Comparison of ENCODE assay signal across 8 mouse cellular contexts in genomic region chr1:166160569-166161445, GRCm38 (mm10). TPM values are rescaled to one million over a fixed set of nuclear protein-coding genes. Genes with fewer than 3 reads are reported as not detected.
DNase-seq lines count a peak whose midpoint lies in the region; ATAC-seq and TF ChIP-seq lines count a peak whose summit lies in the region.

No protein-coding gene starts in this region.

- peak; percentile 68 for TF ChIP-seq CTCF in C2C12 (IDR thresholded peaks at IDR 0.05; ENCODE audit: control insufficient read depth, insufficient read depth, insufficient read length)
- TF ChIP-seq CTCF in kidney, adult 2 months (conservative IDR thresholded peaks at IDR 0.05; ENCODE audit: insufficient read depth, insufficient read length, low read depth, low read length), result peak; percentile 94

- H3K4me2 ChIP-seq in liver, embryonic 11.5 days, result no peak overlapping the region
- peak overlapping the region; percentile 49 for H3K4me2 ChIP-seq in neural tube, embryonic 12.5 days (replicated peaks)

- no peak overlapping the region for H3ac ChIP-seq in C2C12 (ENCODE audit: control insufficient read depth, insufficient read length, low read depth)

- peaks cover 14% of the 10 kb centered on the region for H3K27me3 ChIP-seq in C2C12 (ENCODE audit: control insufficient read depth, insufficient read depth, insufficient read length)
- H3K27me3 ChIP-seq in kidney, adult 2 months (replicated peaks; ENCODE audit: control insufficient read depth, insufficient read depth, low read length), result no peaks in the 10 kb centered on the region
- H3K27me3 ChIP-seq in liver, embryonic 11.5 days (replicated peaks; ENCODE audit: control insufficient read depth, insufficient read depth, low read length), result peaks cover 13% of the 10 kb centered on the region
- H3K27me3 ChIP-seq in neural tube, embryonic 12.5 days (replicated peaks), result peaks cover 19% of the 10 kb centered on the region

- no peaks in the 10 kb centered on the region for H3K79me3 ChIP-seq in C2C12 (ENCODE audit: low read depth)

- H3K4me1 ChIP-seq in kidney, adult 2 months (ENCODE audit: control insufficient read depth, insufficient read depth, low read length), result no peaks in the 10 kb centered on the region
- no peaks in the 10 kb centered on the region for H3K4me1 ChIP-seq in liver, embryonic 11.5 days (replicated peaks; ENCODE audit: control insufficient read depth, insufficient read depth, low read length)
- no peaks in the 10 kb centered on the region for H3K4me1 ChIP-seq in neural tube, embryonic 12.5 days

- no peak for TF ChIP-seq POLR2A in kidney, adult 2 months (IDR thresholded peaks at IDR 0.05; ENCODE audit: low read depth, low read length)

- no peak overlapping the region for H3K4me3 ChIP-seq in C2C12 (ENCODE audit: insufficient read depth, poor library complexity, severe bottlenecking)
- H3K4me3 ChIP-seq in kidney, adult 2 months (ENCODE audit: insufficient read depth, low read depth, low read length), result no peak overlapping the region
- no peak overlapping the region for H3K4me3 ChIP-seq in liver, embryonic 11.5 days (ENCODE audit: low read depth, low read length)
- H3K4me3 ChIP-seq in neural tube, embryonic 12.5 days, result 0 out of 2 replicates have a peak overlapping the region, but pooled peaks have one; percentile 13

- no peak overlapping the region for H3K9ac ChIP-seq in liver, embryonic 11.5 days (ENCODE audit: low read depth, low read length)
- no peak overlapping the region for H3K9ac ChIP-seq in neural tube, embryonic 12.5 days

- H3K27ac ChIP-seq in kidney, adult 2 months (ENCODE audit: insufficient read depth, low read depth, low read length), result no peak overlapping the region
- H3K27ac ChIP-seq in liver, embryonic 11.5 days (ENCODE audit: low read depth, low read length), result no peak overlapping the region
- H3K27ac ChIP-seq in neural tube, embryonic 12.5 days, result no peak overlapping the region

- no peaks in the 10 kb centered on the region for H3K36me3 ChIP-seq in C2C12 (ENCODE audit: control insufficient read depth, insufficient read depth)
- H3K36me3 ChIP-seq in kidney, adult 2 months (ENCODE audit: control insufficient read depth, insufficient read depth, low read length), result no peaks in the 10 kb centered on the region
- H3K36me3 ChIP-seq in liver, embryonic 11.5 days (ENCODE audit: control insufficient read depth, insufficient read depth, low read length), result no peaks in the 10 kb centered on the region
- H3K36me3 ChIP-seq in neural tube, embryonic 12.5 days, result no peaks in the 10 kb centered on the region

- ATAC-seq in liver, embryonic 11.5 days (replicated peaks; ENCODE audit: low FRiP score), result 0 out of 2 replicates have a peak, but pooled peaks have one; percentile 7
- peak; percentile 46 for ATAC-seq in neural tube, embryonic 12.5 days (ENCODE audit: low FRiP score, low read depth)

- peak; percentile 85 for DNase-seq in adrenal gland, postnatal 14 days
- peak; percentile 75 for DNase-seq in embryo, embryonic 9.5 days (ENCODE audit: extremely low spot score)
- DNase-seq in heart, adult 9 months (ENCODE audit: low spot score in 2 of 2), result peak; percentile 20 to 44
- DNase-seq in kidney, adult 2 months, result peak; percentile 54
- peak; percentile 57 for DNase-seq in liver, embryonic 11.5 days (ENCODE audit: low spot score)
- DNase-seq in testis, postnatal 14 days (ENCODE audit: low spot score), result peak; percentile 55

- 15% methylated on average over 24 of the region's 24 CpGs for WGBS in kidney, adult 2 months
- WGBS in liver, embryonic 11.5 days, result 15% methylated on average over 24 of the region's 24 CpGs
- 17% methylated on average over 24 of the region's 24 CpGs for WGBS in neural tube, embryonic 12.5 days

- H3K79me2 ChIP-seq in C2C12 (ENCODE audit: control insufficient read depth, insufficient read depth), result no peaks in the 10 kb centered on the region

- H3K9me3 ChIP-seq in liver, embryonic 11.5 days (ENCODE audit: control insufficient read depth, low read length), result no peaks in the 10 kb centered on the region
- H3K9me3 ChIP-seq in neural tube, embryonic 12.5 days, result no peaks in the 10 kb centered on the region

TF ChIP-seq in C2C12, 6 proteins besides CTCF, POLR2A, EP300 and RAD21:
- TF ChIP-seq USF1 (IDR thresholded peaks at IDR 0.05; ENCODE audit: low read depth), result no peak
- TF ChIP-seq MYOD1 (IDR thresholded peaks at IDR 0.05; ENCODE audit: control insufficient read depth, insufficient read length, low read depth), result no peak
- TF ChIP-seq MYOG (IDR thresholded peaks at IDR 0.05; ENCODE audit: control insufficient read depth, extremely low read depth, insufficient read length), result no peak
- no peak for TF ChIP-seq CEBPB (IDR thresholded peaks at IDR 0.05; ENCODE audit: low read depth)
- TF ChIP-seq FOSL1 (IDR thresholded peaks at IDR 0.05; ENCODE audit: insufficient read depth, low read length, poor library complexity, severe bottlenecking), result no peak
- TF ChIP-seq MAX (IDR thresholded peaks at IDR 0.05), result no peak

RNA-seq across cellular contexts. Expression of gene Gpa33, which starts 30.8 kb away (rescaled TPM):
- 0.37 TPM for polyA plus RNA-seq in C2C12 (2012; fragmentation: generic; extraction: Trizol)
- 0.15 TPM in 1 of 2 replicates, not detected in the other for total RNA-seq in adrenal gland, postnatal 14 days (2021)
- polyA plus RNA-seq in kidney, adult 2 months (2012; rRNA removed), result 0.09 and 0.49 TPM in 2 replicates
- polyA plus RNA-seq in liver, embryonic 11.5 days (2014; fragmentation: Nextera tagmentation; extraction: Ambion mirVana), result not detected in 2 replicates
- 0.29 TPM in 1 of 2 replicates, not detected in the other for polyA plus RNA-seq in neural tube, embryonic 12.5 days (2016; fragmentation: Nextera tagmentation; extraction: Ambion mirVana)

RNA-seq across cellular contexts. Expression of gene Dusp27, which starts 33.1 kb away (rescaled TPM):
- polyA plus RNA-seq in C2C12 (2012; fragmentation: generic; extraction: Trizol), result 5.4 TPM
- 0.07 and 0.26 TPM in 2 replicates for total RNA-seq in adrenal gland, postnatal 14 days (2021)
- polyA plus RNA-seq in kidney, adult 2 months (2012; rRNA removed), result 0.30 TPM in 1 of 2 replicates, not detected in the other
- polyA plus RNA-seq in liver, embryonic 11.5 days (2014; fragmentation: Nextera tagmentation; extraction: Ambion mirVana), result 0.84 and 1.0 TPM in 2 replicates
- 3.3 and 4.7 TPM in 2 replicates for polyA plus RNA-seq in neural tube, embryonic 12.5 days (2016; fragmentation: Nextera tagmentation; extraction: Ambion mirVana)

Comparison
In these comparisons a context has a peak if more than half of its experiments do, and no peak if none do; other contexts are left out.
1. DNase-seq: peak in every context shown above with its lines; median percentile 85 in adrenal gland, postnatal 14 days; 75 in embryo, embryonic 9.5 days; 57 in liver, embryonic 11.5 days; 55 in testis, postnatal 14 days; 54 in kidney, adult 2 months; 32 in heart, adult 9 months.